Mouse (Mus musculus) embryonic facial prominence, embryonic 11.5 days (tissue): ENCODE data around the gene Dnajc28. TPM values are rescaled to one million over a fixed set of nuclear protein-coding genes. Genes with fewer than 3 reads are reported as not detected.
"Not testable (repeated sequence)": the region's sequence is repeated elsewhere in the genome, so short reads cannot be mapped to it uniquely, and the experiment has no call there.

Source experiments
- ATAC-seq: fragments of 200-750 bp; cut with Nextera tagmentation; replicated peaks from 2 replicates; pipeline ENCODE4 v1.8.0; 2017; ENCODE audit warnings: low read depth; ENCODE audit not compliant: insufficient number of reproducible peaks, low FRiP score, low TSS enrichment
- DNase-seq: peaks from one replicate; pipeline ENCODE4 v3.0.0-alpha.2; 2015; ENCODE audit warnings: low spot score
- H3K27ac ChIP-seq: fragments of 300-500 bp; sonication (generic); replicated peaks from 2 replicates; pipeline ENCODE4 v1.5.1; 2014; ENCODE audit warnings: mild to moderate bottlenecking, low read depth, low read length, control low read depth
- H3K27me3 ChIP-seq: fragments of 300-500 bp; sonication (generic); 2 replicates; pipeline ENCODE4 v1.6.1; 2014; ENCODE audit warnings: mild to moderate bottlenecking, low read length, moderate library complexity, mixed read lengths; ENCODE audit not compliant: control insufficient read depth, insufficient read depth
- H3K36me3 ChIP-seq: fragments of 300-500 bp; sonication (generic); replicated peaks from 2 replicates; pipeline ENCODE4 v1.6.1; 2014; ENCODE audit warnings: low read depth, mild to moderate bottlenecking, low read length, moderate library complexity, mixed read lengths; ENCODE audit not compliant: control insufficient read depth, insufficient read depth
- H3K4me1 ChIP-seq: fragments of 300-500 bp; sonication (generic); 2 replicates; pipeline ENCODE4 v1.6.1; 2014; ENCODE audit warnings: low read length, mixed read lengths; ENCODE audit not compliant: control insufficient read depth, insufficient read depth
- H3K4me2 ChIP-seq: fragments of 300-500 bp; sonication (generic); 2 replicates; pipeline ENCODE4 v1.6.1; 2014; ENCODE audit warnings: low read depth, mild to moderate bottlenecking, control low read depth, low read length, moderate library complexity
- H3K4me3 ChIP-seq: fragments of 300-500 bp; sonication (generic); 2 replicates; pipeline ENCODE4 v1.5.1; 2014; ENCODE audit warnings: low read depth, low read length, control low read depth
- H3K9ac ChIP-seq: fragments of 300-500 bp; sonication (generic); replicated peaks from 2 replicates; pipeline ENCODE4 v1.6.1; 2014; ENCODE audit warnings: mild to moderate bottlenecking, control low read depth, low read length
- H3K9me3 ChIP-seq: fragments of 300-500 bp; sonication (generic); replicated peaks from 2 replicates; pipeline ENCODE4 v1.6.1; 2016; ENCODE audit warnings: mild to moderate bottlenecking, low read length, inconsistent platforms, mixed read lengths; ENCODE audit not compliant: control insufficient read depth
- WGBS: fragments of 180-500 bp; shearing (Covaris S2); extraction: QIAGEN DNeasy Blood & Tissue Kit; methylation state at CpG from one replicate; pipeline ENCODE4 v1.1.7; 2014; 5-methylcytosine and 5-hydroxymethylcytosine counted together
- polyA plus RNA-seq: library from polyadenylated mRNA; unstranded; fragments of >200 nt; fragmentation: Nextera tagmentation; extraction: Ambion mirVana; gene quantifications from 2 replicates; pipeline ENCODE4 v1.2.1, GENCODE M21; 2014

The Dnajc28 gene
- polyA plus RNA-seq, 1 experiment from 2014 or later, result 4.7 TPM

DNA sequence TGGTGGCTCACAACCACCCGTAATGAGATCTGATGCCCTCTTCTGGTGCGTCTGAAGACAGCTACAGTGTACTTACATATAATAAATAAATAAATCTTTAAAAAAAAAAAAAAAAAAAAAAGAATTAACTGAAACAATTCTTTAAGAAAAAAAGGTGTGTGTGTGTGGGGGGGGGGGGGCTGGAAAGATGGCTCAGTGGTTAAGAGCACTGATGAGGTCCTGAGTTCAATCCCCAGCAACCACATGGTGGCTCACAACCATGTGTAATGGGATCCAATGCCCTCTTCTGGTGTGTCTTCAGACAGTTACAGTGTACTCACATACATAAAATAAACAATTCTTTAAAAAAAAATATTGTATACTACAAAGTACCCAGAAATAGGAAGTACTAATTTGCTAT, 26.6 kb upstream of the Dnajc28 start:
- H3K4me2 ChIP-seq, H3K9ac ChIP-seq, DNase-seq, H3K27me3 ChIP-seq, H3K9me3 ChIP-seq, H3K4me3 ChIP-seq, H3K27ac ChIP-seq, H3K4me1 ChIP-seq, H3K36me3 ChIP-seq, ATAC-seq: not testable (repeated sequence)
- WGBS, result no CpG with 5 or more reads among the region's 2 CpGs

DNA sequence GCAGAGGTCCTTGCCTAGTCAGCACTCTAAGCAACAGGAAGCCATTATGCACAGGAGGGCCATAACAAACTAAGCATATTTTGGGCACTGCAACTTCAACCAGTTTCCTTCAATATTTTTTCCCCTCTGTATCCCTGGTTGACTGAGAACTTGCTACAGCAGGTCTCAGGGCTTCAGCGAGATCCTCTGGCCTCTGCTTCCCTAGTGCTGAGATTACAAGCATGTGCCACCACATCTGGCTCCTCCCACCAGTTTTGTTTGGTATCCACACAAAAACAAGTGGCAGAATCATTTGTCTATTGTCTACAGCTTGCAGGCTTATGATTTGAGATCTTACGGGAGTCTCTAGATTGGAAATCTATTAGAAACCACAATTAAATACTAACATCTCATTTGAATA, 26.1 kb upstream of the Dnajc28 start:
- no peaks in the 10 kb centered on the region for H3K27me3 ChIP-seq
- no peak overlapping the region for H3K4me3 ChIP-seq
- no peak for DNase-seq
- H3K9ac ChIP-seq, result no peak overlapping the region
- H3K27ac ChIP-seq, result no peak overlapping the region
- H3K4me1 ChIP-seq, result no peaks in the 10 kb centered on the region
- no peak for ATAC-seq
- no peaks in the 10 kb centered on the region for H3K9me3 ChIP-seq
- no peak overlapping the region for H3K4me2 ChIP-seq
- whole genome bisulfite sequencing, result 89% methylated on average over 2 of the region's 2 CpGs
- H3K36me3 ChIP-seq, result peaks cover 4% of the 10 kb centered on the region; the same call in 1 of the 2 replicates

DNA sequence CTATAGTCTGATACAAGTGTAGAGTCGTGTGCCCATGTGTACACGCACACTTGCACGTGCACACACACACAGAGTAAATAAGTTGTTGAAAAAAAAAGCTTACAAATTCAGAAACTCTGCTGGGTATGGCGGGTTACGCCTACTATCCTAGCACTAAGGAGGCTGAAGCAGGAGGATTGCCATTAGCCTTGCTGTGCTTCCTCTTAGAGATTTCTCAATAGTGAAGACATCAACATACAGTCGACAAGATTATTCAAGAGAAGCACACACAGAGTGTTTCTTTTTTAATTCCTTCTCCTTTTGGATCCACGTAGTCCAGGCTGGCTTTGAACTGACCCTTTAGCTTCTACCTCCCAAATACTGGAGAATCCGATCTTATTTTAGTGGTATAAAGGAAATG, 21.3 kb upstream of the Dnajc28 start:
- no peak overlapping the region for H3K4me2 ChIP-seq
- no peak for ATAC-seq
- no peaks in the 10 kb centered on the region for H3K27me3 ChIP-seq
- no peaks in the 10 kb centered on the region for H3K4me1 ChIP-seq
- no peak overlapping the region for H3K4me3 ChIP-seq
- no peaks in the 10 kb centered on the region for H3K9me3 ChIP-seq
- 93% methylated on average over 8 of the region's 8 CpGs for WGBS
- H3K36me3 ChIP-seq, result peaks cover 12% of the 10 kb centered on the region
- no peak overlapping the region for H3K9ac ChIP-seq
- no peak for DNase-seq
- no peak overlapping the region for H3K27ac ChIP-seq

DNA sequence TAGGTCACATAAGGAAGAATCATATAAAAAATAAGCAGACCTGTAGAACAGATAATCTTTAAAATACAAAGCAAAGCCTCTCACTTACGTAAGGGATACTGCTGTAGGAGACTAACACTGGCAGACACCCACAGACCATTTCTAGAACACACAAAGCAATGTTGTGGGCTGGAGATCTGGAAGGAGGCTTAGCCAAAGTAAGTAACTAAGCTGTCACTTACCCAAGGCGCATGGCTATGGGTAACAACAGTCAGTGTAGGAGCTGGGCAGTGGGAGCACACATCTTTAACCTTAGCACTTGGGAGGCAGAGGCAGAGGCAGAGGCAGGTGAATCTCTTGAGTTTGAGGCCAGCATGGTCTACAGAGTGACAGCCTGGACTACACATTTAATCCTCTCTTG, 20.8 kb upstream of the Dnajc28 start:
- Histone ChIP-seq H3K9me3 (no peaks in the 10 kb centered on the region), H3K9ac (no peak overlapping the region), H3K4me1 (no peaks in the 10 kb centered on the region), H3K4me2 (no peak overlapping the region), H3K36me3 (peaks cover 12% of the 10 kb centered on the region), H3K27me3 (no peaks in the 10 kb centered on the region), H3K27ac (no peak overlapping the region), H3K4me3 (no peak overlapping the region)
- WGBS, result 94% methylated on average over 2 of the region's 2 CpGs
- no peak for DNase-seq
- ATAC-seq, result no peak

DNA sequence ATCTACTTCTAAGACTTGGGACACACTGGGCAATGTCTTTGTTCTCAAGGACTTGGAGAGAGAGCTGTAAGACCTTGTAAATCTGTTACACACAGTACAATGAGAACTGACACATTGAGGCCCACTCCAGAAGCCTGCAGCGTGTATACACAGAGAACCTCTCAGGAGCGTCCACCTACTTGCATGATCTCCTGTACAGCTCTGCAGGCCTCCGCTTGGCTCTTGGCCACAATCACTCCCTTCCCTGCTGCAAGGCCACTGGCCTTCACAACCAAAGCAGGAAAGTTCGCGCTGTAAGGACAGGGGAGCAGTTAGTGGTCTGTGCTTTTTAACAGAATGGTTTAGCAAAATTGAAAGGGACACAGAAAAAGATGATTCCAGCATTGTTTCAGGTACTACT, 20.3 kb upstream of the Dnajc28 start:
- peaks cover 12% of the 10 kb centered on the region for H3K36me3 ChIP-seq
- ATAC-seq (no peak), DNase-seq (no peak)
- no peaks in the 10 kb centered on the region for H3K9me3 ChIP-seq
- H3K4me1 ChIP-seq, result no peaks in the 10 kb centered on the region
- no peak overlapping the region for H3K27ac ChIP-seq
- no peak overlapping the region for H3K9ac ChIP-seq
- no peak overlapping the region for H3K4me2 ChIP-seq
- 93% methylated on average over 5 of the region's 5 CpGs for WGBS
- H3K4me3 ChIP-seq, result no peak overlapping the region
- H3K27me3 ChIP-seq, result no peaks in the 10 kb centered on the region

DNA sequence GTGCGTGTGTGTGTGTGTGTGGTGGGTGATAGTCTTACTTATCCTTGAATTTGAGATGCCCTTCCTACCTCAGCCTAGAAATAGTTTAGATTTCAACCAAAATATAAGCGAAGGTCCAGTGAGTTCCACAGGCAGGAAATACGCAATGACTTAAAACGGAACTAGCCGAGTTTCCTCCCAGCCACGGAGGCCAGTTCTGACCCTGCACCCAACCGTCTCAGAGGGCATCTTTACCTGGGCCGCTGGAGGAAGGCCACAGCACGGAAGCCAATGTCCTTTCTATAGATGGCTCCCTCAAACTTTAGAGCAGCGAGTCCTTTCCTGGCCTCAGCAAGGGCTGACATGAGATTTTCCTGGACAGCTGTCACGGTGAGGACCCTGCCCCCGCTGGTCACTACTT, 14.8 kb upstream of the Dnajc28 start:
- ATAC-seq (no peak), DNase-seq (no peak)
- WGBS, result 88% methylated on average over 12 of the region's 12 CpGs
- Histone ChIP-seq H3K4me2 (no peak overlapping the region), H3K4me1 (no peaks in the 10 kb centered on the region), H3K27me3 (no peaks in the 10 kb centered on the region), H3K27ac (no peak overlapping the region), H3K4me3 (no peak overlapping the region), H3K9me3 (no peaks in the 10 kb centered on the region), H3K9ac (no peak overlapping the region), H3K36me3 (peaks cover 12% of the 10 kb centered on the region)

DNA sequence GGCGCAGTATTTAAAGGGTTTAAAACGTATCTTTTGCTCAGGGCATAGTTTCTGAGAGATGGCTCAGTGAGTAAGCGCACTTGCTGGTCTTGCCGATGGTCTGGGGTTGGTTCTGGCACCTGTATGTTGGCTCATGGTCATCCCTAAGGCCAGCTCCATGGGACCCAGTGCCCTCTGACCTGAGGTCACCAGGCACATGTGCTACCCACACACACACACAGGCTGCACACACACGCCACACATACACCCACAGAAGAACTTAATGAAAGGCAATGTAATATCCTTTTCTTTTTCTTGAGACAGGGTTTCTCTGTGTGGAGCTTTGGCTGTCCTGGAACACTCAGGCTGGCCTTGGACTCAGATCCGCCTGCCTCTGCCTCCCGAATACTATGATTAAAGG, 14.1 kb upstream of the Dnajc28 start:
- peaks cover 12% of the 10 kb centered on the region for H3K36me3 ChIP-seq

DNA sequence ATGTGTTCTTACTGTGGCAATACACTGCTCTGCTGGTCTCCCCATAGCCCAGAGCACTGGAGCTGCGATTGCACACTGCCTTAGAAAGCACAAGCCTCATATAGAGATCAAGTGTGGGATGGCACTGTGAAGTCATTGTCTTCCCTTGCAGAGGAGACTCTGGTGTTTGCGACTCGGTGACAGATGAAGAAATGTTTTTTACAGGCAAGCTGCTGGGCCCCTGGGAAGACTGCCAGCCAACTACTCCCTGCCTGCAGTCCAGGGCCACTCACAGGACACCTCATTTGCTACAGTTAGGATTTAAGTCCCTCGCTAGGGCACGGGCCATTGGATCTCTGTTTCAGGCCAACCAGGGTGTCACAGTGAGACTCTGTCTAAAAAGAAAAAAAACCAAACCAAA, 13.6 kb upstream of the Dnajc28 start:
- WGBS, result 93% methylated on average over 5 of the region's 5 CpGs

More for the DNA sequence above, 14.1 kb upstream of the Dnajc28 start:
- Histone ChIP-seq H3K9ac (no peak overlapping the region), H3K27ac (no peak overlapping the region), H3K4me2 (no peak overlapping the region), H3K4me1 (no peaks in the 10 kb centered on the region), H3K4me3 (no peak overlapping the region), H3K9me3 (no peaks in the 10 kb centered on the region), H3K27me3 (no peaks in the 10 kb centered on the region)
- 96% methylated on average over 7 of the region's 7 CpGs for WGBS
- DNase-seq, result no peak
- no peak for ATAC-seq

More for the DNA sequence above, 13.6 kb upstream of the Dnajc28 start:
- no peak overlapping the region for H3K9ac ChIP-seq
- no peak overlapping the region for H3K27ac ChIP-seq
- no peak overlapping the region for H3K4me2 ChIP-seq
- H3K4me3 ChIP-seq, result no peak overlapping the region
- H3K9me3 ChIP-seq, result no peaks in the 10 kb centered on the region
- H3K27me3 ChIP-seq, result no peaks in the 10 kb centered on the region
- H3K36me3 ChIP-seq, result peaks cover 12% of the 10 kb centered on the region
- no peaks in the 10 kb centered on the region for H3K4me1 ChIP-seq
- ATAC-seq (no peak), DNase-seq (no peak)
